Mouse (Mus musculus) olfactory bulb, adult 2 months (tissue): ENCODE data around the gene Ifi35. TPM values are rescaled to one million over a fixed set of nuclear protein-coding genes. Genes with fewer than 3 reads are reported as not detected.

ENCODE experiments used
- H3K27ac ChIP-seq: fragments of 200-500 bp; 2 replicates; pipeline ENCODE4 v1.5.1; 2012; ENCODE audit warnings: low read depth, low read length; ENCODE audit not compliant: insufficient read depth
- H3K4me1 ChIP-seq: fragments of 200-500 bp; 2 replicates; pipeline ENCODE4 v1.6.1; 2012; ENCODE audit warnings: low read length; ENCODE audit not compliant: control insufficient read depth, insufficient read depth
- H3K4me3 ChIP-seq: fragments of 200-500 bp; 2 replicates; pipeline ENCODE4 v1.5.1; 2012; ENCODE audit warnings: mild to moderate bottlenecking, low read depth, low read length, moderate library complexity; ENCODE audit not compliant: insufficient read depth
- CTCF ChIP-seq: fragments of 200-500 bp; IDR thresholded peaks from 2 replicates; pipeline ENCODE4 v1.5.1; 2012; ENCODE audit warnings: low read depth, mild to moderate bottlenecking, low read length, moderate library complexity; ENCODE audit not compliant: insufficient read depth
- POLR2A ChIP-seq: fragments of 200-500 bp; IDR thresholded peaks from 2 replicates; pipeline ENCODE4 v1.6.1; 2012; ENCODE audit warnings: mild to moderate bottlenecking, low read depth, low read length, moderate library complexity; ENCODE audit not compliant: insufficient read depth
- WGBS: fragments of 180-500 bp; shearing (Covaris S2); methylation state at CpG from one replicate; pipeline ENCODE4 v1.1.7; 2018; 5-methylcytosine and 5-hydroxymethylcytosine counted together
- polyA plus RNA-seq: library from polyadenylated mRNA; stranded (reverse); fragments of >200 nt; gene quantifications from 2 replicates; pipeline ENCODE4 v1.2.4, GENCODE M21; 2012; ENCODE audit warnings: low replicate concordance; ENCODE audit not compliant: missing spikeins, insufficient read depth, insufficient read length

Gene Ifi35
- polyA plus RNA-seq, 1 experiment: not detected

DNA sequence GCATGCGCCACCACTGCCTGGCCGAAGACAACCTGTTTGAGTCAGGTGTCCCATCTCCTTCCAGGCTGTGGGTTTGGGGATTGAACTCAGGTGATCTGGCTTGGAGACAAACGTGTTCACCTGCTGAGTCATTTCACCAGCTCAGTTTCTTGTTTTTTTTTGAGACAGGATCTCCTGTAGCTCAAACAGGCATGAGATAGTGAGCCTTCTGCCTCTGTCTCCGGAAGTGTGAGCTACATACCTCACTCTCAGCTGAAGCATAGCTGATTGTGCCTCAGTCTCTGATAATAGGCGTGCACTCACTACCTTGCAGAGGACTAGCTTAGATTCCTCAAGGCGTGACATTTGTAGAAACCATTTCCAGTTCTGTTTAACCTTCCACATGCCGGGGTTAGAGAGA is 36.6 kb downstream of the Ifi35 start:
- WGBS: 93% methylated on average over 7 of the region's 7 CpGs
- no peak overlapping the region for H3K4me3 ChIP-seq
- H3K27ac ChIP-seq: no peak overlapping the region
- TF ChIP-seq POLR2A (no peak), CTCF (no peak)
- H3K4me1 ChIP-seq: no peaks in the 10 kb centered on the region

DNA sequence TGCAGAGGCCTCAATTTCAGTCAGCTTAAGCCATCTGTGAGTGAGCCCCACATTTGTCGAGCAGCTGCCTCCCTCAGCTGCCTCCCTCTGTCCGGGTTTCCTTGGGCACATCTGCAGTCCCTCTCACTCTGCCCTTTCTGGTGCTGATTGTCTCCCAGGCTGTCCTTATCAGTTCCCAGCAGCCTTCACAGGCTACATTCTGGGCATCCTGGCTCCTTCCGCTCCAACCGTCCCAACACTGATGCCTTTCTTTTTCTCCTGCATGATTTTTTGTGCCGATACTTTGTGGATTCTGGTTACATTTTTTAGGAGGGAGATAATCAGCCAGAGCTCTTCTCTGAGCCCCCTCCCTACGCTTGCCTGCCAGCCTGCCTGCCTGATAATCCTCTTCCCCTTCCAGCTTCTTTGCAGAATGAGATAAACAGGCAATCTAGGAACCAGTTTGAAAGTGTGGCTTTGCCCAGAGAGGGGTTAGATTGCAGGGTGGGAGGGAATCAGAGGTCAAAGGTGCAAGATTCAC is 37.4 kb downstream of the Ifi35 start:
- no peak overlapping the region for H3K27ac ChIP-seq
- no peak for TF ChIP-seq CTCF
- TF ChIP-seq POLR2A: no peak
- no peaks in the 10 kb centered on the region for H3K4me1 ChIP-seq
- no peak overlapping the region for H3K4me3 ChIP-seq
- WGBS: 55% methylated on average over 6 of the region's 6 CpGs

DNA sequence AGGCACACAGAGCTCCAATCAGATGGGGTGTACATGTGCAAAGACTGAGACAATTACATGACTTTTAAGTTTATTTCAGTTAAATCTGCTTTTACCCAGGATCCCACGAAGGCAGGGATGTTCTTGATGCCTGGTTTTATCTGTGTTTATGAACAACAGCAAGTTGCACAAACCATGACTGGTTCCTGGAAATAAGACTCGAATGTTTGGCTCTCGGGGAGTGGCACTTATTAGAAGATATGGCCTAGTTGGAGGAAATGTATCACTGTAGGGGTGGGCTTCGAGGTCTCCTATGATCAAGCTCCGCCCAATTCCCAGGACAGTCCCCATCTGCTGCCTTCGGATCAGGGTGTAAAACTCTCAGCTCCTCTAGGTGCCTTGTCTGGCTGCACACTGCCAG is 37.9 kb downstream of the Ifi35 start:
- no peak overlapping the region for H3K4me3 ChIP-seq
- WGBS: 92% methylated on average over 6 of the region's 6 CpGs
- TF ChIP-seq CTCF: no peak
- no peak for TF ChIP-seq POLR2A
- no peaks in the 10 kb centered on the region for H3K4me1 ChIP-seq
- H3K27ac ChIP-seq: no peak overlapping the region

DNA sequence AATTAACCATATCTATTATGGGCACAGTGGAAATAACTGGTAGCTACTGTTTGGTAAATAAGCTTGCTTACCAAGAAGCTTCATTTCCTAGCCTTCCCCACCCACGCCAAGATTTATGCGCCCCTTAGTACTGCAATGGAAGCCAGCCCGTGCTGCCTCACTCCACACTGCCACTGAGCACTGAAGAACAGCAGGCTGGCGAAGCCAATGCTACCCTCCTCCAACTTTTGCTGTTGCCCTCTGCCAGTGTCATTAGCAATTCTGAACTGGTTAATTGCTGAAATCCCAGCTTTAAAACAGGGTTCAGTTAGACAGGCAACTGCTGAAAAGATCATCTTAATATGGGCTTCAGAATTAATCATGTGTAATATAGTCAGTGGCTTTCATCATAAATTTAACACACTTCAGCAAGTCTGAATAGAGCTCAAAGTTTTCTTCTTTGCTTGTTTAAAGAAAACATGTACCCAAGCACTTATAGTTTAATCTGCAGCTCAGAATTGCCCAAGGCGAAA is 58.1 kb downstream of the Ifi35 start:
- TF ChIP-seq CTCF: no peak
- TF ChIP-seq POLR2A: no peak
- no peak overlapping the region for H3K4me3 ChIP-seq
- H3K4me1 ChIP-seq: no peaks in the 10 kb centered on the region; the same call in 1 of the 2 replicates
- H3K27ac ChIP-seq: no peak overlapping the region
- WGBS: 31% methylated on average over 5 of the region's 5 CpGs

DNA sequence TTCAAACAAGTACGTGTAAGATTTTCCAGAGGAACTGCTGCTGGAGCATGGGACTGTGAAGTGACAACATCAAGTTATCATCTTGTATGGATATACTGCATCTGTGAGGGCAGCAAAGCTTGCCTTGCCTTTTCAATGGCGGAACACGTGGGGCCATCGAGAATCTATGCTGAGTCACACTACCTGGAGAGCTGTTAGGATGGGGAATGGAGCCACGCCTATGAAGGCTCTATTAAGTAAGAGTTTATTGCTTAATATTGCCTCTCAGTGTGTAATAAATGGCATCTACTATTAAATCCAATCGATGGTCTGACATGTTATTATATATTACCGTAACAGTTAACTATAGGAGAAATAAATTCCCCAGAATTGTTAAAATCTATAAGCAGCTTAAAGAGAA is 58.9 kb downstream of the Ifi35 start:
- Histone ChIP-seq H3K27ac (no peak overlapping the region), H3K4me1 (no peaks in the 10 kb centered on the region; the same call in 1 of the 2 replicates), H3K4me3 (no peak overlapping the region)
- 94% methylated on average over 7 of the region's 7 CpGs for WGBS
- TF ChIP-seq CTCF: no peak
- no peak for TF ChIP-seq POLR2A

Other genes starting within 250 kb of the Ifi35 start
- not detected in 2 replicates for gene Ezh1, start 221.9 kb upstream of the Ifi35 start, polyA plus RNA-seq
- gene Ramp2, start 202.4 kb upstream of the Ifi35 start, polyA plus RNA-seq: not detected in 2 replicates
- gene Vps25, start 194.7 kb upstream of the Ifi35 start, polyA plus RNA-seq: not detected in 2 replicates
- gene Wnk4, start 187.8 kb upstream of the Ifi35 start, polyA plus RNA-seq: not detected in 2 replicates
- not detected in 2 replicates for gene Cntd1, start 169.4 kb upstream of the Ifi35 start, polyA plus RNA-seq
- gene Coa3, start 169.3 kb upstream of the Ifi35 start, polyA plus RNA-seq: not detected in 2 replicates
- not detected in 2 replicates for gene Becn1, start 146.1 kb upstream of the Ifi35 start, polyA plus RNA-seq
- gene Psme3, start 132.2 kb upstream of the Ifi35 start, polyA plus RNA-seq: 706 TPM in 1 of 2 replicates, not detected in the other
- not detected in 2 replicates for gene Aoc2, start 123.3 kb upstream of the Ifi35 start, polyA plus RNA-seq
- gene Aoc3, start 117.8 kb upstream of the Ifi35 start, polyA plus RNA-seq: not detected in 2 replicates
- not detected in 2 replicates for gene G6pc, start 80.8 kb upstream of the Ifi35 start, polyA plus RNA-seq
- not detected in 2 replicates for gene Aarsd1, start 30.8 kb upstream of the Ifi35 start, polyA plus RNA-seq
- not detected in 2 replicates for gene Gm27029, start 23.6 kb upstream of the Ifi35 start, polyA plus RNA-seq
- gene Rundc1, start 23.3 kb upstream of the Ifi35 start, polyA plus RNA-seq: not detected in 2 replicates
- gene Ptges3l, start 23.1 kb upstream of the Ifi35 start, polyA plus RNA-seq: not detected in 2 replicates
- not detected in 2 replicates for gene Rpl27, start 6.1 kb upstream of the Ifi35 start, polyA plus RNA-seq
- gene Rnd2, start 16.6 kb downstream of the Ifi35 start, polyA plus RNA-seq: 335 TPM in 1 of 2 replicates, not detected in the other
- gene Vat1, start 17.8 kb downstream of the Ifi35 start, polyA plus RNA-seq: not detected in 2 replicates
- gene Brca1, start 103.5 kb downstream of the Ifi35 start, polyA plus RNA-seq: not detected in 2 replicates
- gene Nbr1, start 103.7 kb downstream of the Ifi35 start, polyA plus RNA-seq: not detected in 2 replicates
- not detected in 2 replicates for gene Tmem106a, start 133.8 kb downstream of the Ifi35 start, polyA plus RNA-seq
- gene Gm11634, start 150.8 kb downstream of the Ifi35 start, polyA plus RNA-seq: not detected in 2 replicates
- gene Rdm1, start 178.8 kb downstream of the Ifi35 start, polyA plus RNA-seq: not detected in 2 replicates
- gene Arl4d, start 217.1 kb downstream of the Ifi35 start, polyA plus RNA-seq: not detected in 2 replicates